Mouse (Mus musculus) C2C12 (cell line): ENCODE data around the gene Tspo2.

Source experiments
- CTCF ChIP-seq: IDR thresholded peaks from one replicate; pipeline ENCODE4 v1.5.1; 2011; ENCODE audit not compliant: control insufficient read depth, insufficient read depth, insufficient read length
- MYOD1 ChIP-seq: IDR thresholded peaks from one replicate; pipeline ENCODE4 v1.6.1; 2011; ENCODE audit warnings: low read depth; ENCODE audit not compliant: control insufficient read depth, insufficient read length

- no peak for TF ChIP-seq CTCF
- TF ChIP-seq MYOD1: no peak
These were observed 42.7 kb upstream of the Tspo2 start for GRCm38 (mm10) chr17:48493986-48494385.
